Mouse (Mus musculus) erythroblast, adult 5-6 weeks (primary cell): Measurements from ENCODE around the gene Vmn1r111. TPM values are rescaled to one million over a fixed set of nuclear protein-coding genes. Genes with fewer than 3 reads are reported as not detected.
"Not testable (repeated sequence)": the region's sequence is repeated elsewhere in the genome, so short reads cannot be mapped to it uniquely, and the experiment has no call there.

ENCODE experiments used
- ATAC-seq: replicated peaks from 2 replicates; pipeline ENCODE4 v1.8.0; 2016; ENCODE audit warnings: moderate number of reproducible peaks, mild to moderate bottlenecking, moderate TSS enrichment, inconsistent platforms; ENCODE audit not compliant: poor library complexity, low FRiP score, severe bottlenecking
- total RNA-seq, 2 experiments: library from RNA; stranded (forward) in 1 of 2; stranded (reverse) in 1 of 2; fragments of 150-400 nt in 1 of 2; fragments of 200-764, 138-1000 nt in 1 of 2; gene quantifications; 2 replicates each; pipeline versions ENCODE4 v1.2.3 to v1.2.4; 2015 to 2017; ENCODE audit warnings: low replicate concordance in 2 of 2

Vmn1r111 gene
- total RNA-seq (2015; ENCODE audit: low replicate concordance) (not detected in 2 replicates), total RNA-seq (2017; ENCODE audit: low replicate concordance) (not detected in 2 replicates)

GRCm38 (mm10) chr7:20703116-20703515, at the start of gene Vmn1r111:
TSS of gene Vmn1r111 (minus strand) at chr7:20703216.
- not testable (repeated sequence) for ATAC-seq

DNA sequence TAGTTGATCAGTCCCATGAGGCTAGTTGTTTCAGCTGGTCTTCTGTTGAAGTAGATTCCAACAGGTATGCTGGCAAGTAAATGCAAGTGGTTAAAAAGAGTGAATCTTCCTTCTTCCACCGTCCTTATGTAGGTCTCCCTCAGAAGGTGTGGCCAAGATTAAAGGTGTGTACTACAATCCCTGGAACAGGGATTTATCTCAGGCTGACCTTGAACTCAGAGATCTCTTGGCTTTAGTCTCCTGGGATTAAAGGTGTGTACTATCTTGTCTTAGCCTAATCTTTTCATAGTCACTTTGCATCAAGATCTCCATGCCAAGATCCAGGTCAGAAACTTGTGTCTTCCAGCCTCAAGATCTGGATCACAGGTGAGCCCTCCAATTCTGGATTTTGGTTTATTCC, 27.5 kb upstream of the Vmn1r111 start, which contains the start of gene Gm10668:
Gene Gm10668 (minus strand): TSS at position 101 of the 400 bp plus-strand sequence.
- ATAC-seq, result not testable (repeated sequence)

- not testable (repeated sequence) for ATAC-seq
Measured at GRCm38 (mm10) chr7:20668618-20669017, 34.4 kb downstream of the Vmn1r111 start, which contains the start of gene Vmn1r107. TSS of gene Vmn1r107 (plus strand) at chr7:20668918.

Other genes with a start within 250 kb of the Vmn1r111 start
- not detected in 2 replicates for gene Gm10670, start 228.3 kb downstream of the Vmn1r111 start, total RNA-seq (2015; ENCODE audit: low replicate concordance)
- not detected in 2 replicates for gene Gm10670, start 228.3 kb downstream of the Vmn1r111 start, total RNA-seq (2017; ENCODE audit: low replicate concordance)
- not detected in 2 replicates for gene Vmn1r103, start 192.7 kb downstream of the Vmn1r111 start, total RNA-seq (2015; ENCODE audit: low replicate concordance)
- gene Vmn1r103, start 192.7 kb downstream of the Vmn1r111 start, total RNA-seq (2017; ENCODE audit: low replicate concordance), result not detected in 2 replicates
- gene Vmn1r104, start 169.4 kb downstream of the Vmn1r111 start, total RNA-seq (2015; ENCODE audit: low replicate concordance), result not detected in 2 replicates
- not detected in 2 replicates for gene Vmn1r104, start 169.4 kb downstream of the Vmn1r111 start, total RNA-seq (2017; ENCODE audit: low replicate concordance)
- not detected in 2 replicates for gene Gm5726, start 157.5 kb downstream of the Vmn1r111 start, total RNA-seq (2015; ENCODE audit: low replicate concordance)
- gene Gm5726, start 157.5 kb downstream of the Vmn1r111 start, total RNA-seq (2017; ENCODE audit: low replicate concordance), result not detected in 2 replicates
- gene Gm4141, start 127.0 kb downstream of the Vmn1r111 start, total RNA-seq (2015; ENCODE audit: low replicate concordance), result not detected in 2 replicates
- gene Gm4141, start 127.0 kb downstream of the Vmn1r111 start, total RNA-seq (2017; ENCODE audit: low replicate concordance), result not detected in 2 replicates
- not detected in 2 replicates for gene Gm4513, start 104.2 kb downstream of the Vmn1r111 start, total RNA-seq (2015; ENCODE audit: low replicate concordance)
- gene Gm4513, start 104.2 kb downstream of the Vmn1r111 start, total RNA-seq (2017; ENCODE audit: low replicate concordance), result not detected in 2 replicates
- gene Vmn1r107, start 34.3 kb downstream of the Vmn1r111 start, total RNA-seq (2015; ENCODE audit: low replicate concordance), result not detected in 2 replicates
- not detected in 2 replicates for gene Vmn1r107, start 34.3 kb downstream of the Vmn1r111 start, total RNA-seq (2017; ENCODE audit: low replicate concordance)
- not detected in 2 replicates for gene Gm10668, start 27.4 kb upstream of the Vmn1r111 start, total RNA-seq (2015; ENCODE audit: low replicate concordance)
- gene Gm10668, start 27.4 kb upstream of the Vmn1r111 start, total RNA-seq (2017; ENCODE audit: low replicate concordance), result not detected in 2 replicates
- gene Vmn1r112, start 68.0 kb upstream of the Vmn1r111 start, total RNA-seq (2015; ENCODE audit: low replicate concordance), result not detected in 2 replicates
- not detected in 2 replicates for gene Vmn1r112, start 68.0 kb upstream of the Vmn1r111 start, total RNA-seq (2017; ENCODE audit: low replicate concordance)
- not detected in 2 replicates for gene Vmn1r113, start 84.1 kb upstream of the Vmn1r111 start, total RNA-seq (2015; ENCODE audit: low replicate concordance)
- 1.1 TPM in 1 of 2 replicates, not detected in the other for gene Vmn1r113, start 84.1 kb upstream of the Vmn1r111 start, total RNA-seq (2017; ENCODE audit: low replicate concordance)
- not detected in 2 replicates for gene Vmn1r114, start 109.0 kb upstream of the Vmn1r111 start, total RNA-seq (2015; ENCODE audit: low replicate concordance)
- gene Vmn1r114, start 109.0 kb upstream of the Vmn1r111 start, total RNA-seq (2017; ENCODE audit: low replicate concordance), result not detected in 2 replicates
- not detected in 2 replicates for gene Vmn1r115, start 141.8 kb upstream of the Vmn1r111 start, total RNA-seq (2015; ENCODE audit: low replicate concordance)
- not detected in 2 replicates for gene Vmn1r115, start 141.8 kb upstream of the Vmn1r111 start, total RNA-seq (2017; ENCODE audit: low replicate concordance)
- gene Vmn1r116, start 169.0 kb upstream of the Vmn1r111 start, total RNA-seq (2015; ENCODE audit: low replicate concordance), result not detected in 2 replicates
- gene Vmn1r116, start 169.0 kb upstream of the Vmn1r111 start, total RNA-seq (2017; ENCODE audit: low replicate concordance), result not detected in 2 replicates
- not detected in 2 replicates for gene Vmn1r117, start 180.9 kb upstream of the Vmn1r111 start, total RNA-seq (2015; ENCODE audit: low replicate concordance)
- not detected in 2 replicates for gene Vmn1r117, start 180.9 kb upstream of the Vmn1r111 start, total RNA-seq (2017; ENCODE audit: low replicate concordance)
- gene Vmn1r118, start 209.1 kb upstream of the Vmn1r111 start, total RNA-seq (2015; ENCODE audit: low replicate concordance), result not detected in 2 replicates
- not detected in 2 replicates for gene Vmn1r118, start 209.1 kb upstream of the Vmn1r111 start, total RNA-seq (2017; ENCODE audit: low replicate concordance)